Mouse (Mus musculus) left cerebral cortex, adult 2 months (tissue): ENCODE data around the gene Tmem131l. TPM values are rescaled to one million over a fixed set of nuclear protein-coding genes. Genes with fewer than 3 reads are reported as not detected.

Experiments used
- DNase-seq, 2 experiments: peaks; one replicate each; pipeline ENCODE4 v3.0.0; 2021 to 2022; ENCODE audit warnings: low spot score in 2 of 2, mixed read lengths in 1 of 2; ENCODE audit errors: extremely low spot score in 1 of 2
- H3K27ac ChIP-seq: fragments of 200-600 bp; 2 replicates; pipeline ENCODE4 v1.8.1; 2022
- H3K4me3 ChIP-seq: fragments of 200-600 bp; 2 replicates; pipeline ENCODE4 v1.8.1; 2022
- CTCF ChIP-seq: fragments of 200-600 bp; IDR thresholded peaks from 2 replicates; pipeline ENCODE4 v1.8.1; 2022; ENCODE audit warnings: antibody characterized with exemption, mild to moderate bottlenecking, moderate library complexity
- intact Hi-C: fragments of 180-260 bp; cut with DNase I; formaldehyde crosslinking; loops from one replicate; pipeline ENCODE4 v1.15.1; 2025
- total RNA-seq, 2 experiments: library from RNA; stranded (reverse); gene quantifications; 2 replicates each; pipeline ENCODE4 v1.2.3; 2021

Tmem131l gene
- total RNA-seq, 2 experiments from 2014 or later, result 21.7 to 24.9 TPM

- H3K27ac ChIP-seq, result no peak overlapping the region
- H3K4me3 ChIP-seq, result no peak overlapping the region
- intact Hi-C loops, result no loop called here
- TF ChIP-seq CTCF, result no peak
- DNase-seq, result no peak
Measured at GRCm38 (mm10) chr3:84002433-84003090, 37.4 kb downstream of the Tmem131l start.

DNA sequence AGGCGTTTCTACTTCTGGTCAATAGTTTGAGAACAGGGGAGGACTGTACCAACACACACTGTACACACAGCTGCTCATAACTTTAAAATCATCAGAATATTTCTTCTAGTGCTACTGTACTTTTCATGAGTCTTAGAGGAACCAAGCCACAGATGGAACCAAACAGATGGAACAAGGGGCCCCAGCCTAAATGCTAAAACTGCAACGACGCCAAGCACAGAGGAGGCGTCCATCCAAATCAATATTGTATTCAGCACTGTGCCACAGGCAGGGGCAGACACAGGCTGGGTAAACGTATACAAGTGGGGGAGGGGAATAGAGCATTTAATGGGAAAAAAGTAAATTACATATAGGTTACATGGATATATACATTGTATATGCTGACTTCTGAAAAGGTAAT is 42.4 kb downstream of the Tmem131l start:
- H3K27ac ChIP-seq, result no peak overlapping the region
- DNase-seq, result no peak
- TF ChIP-seq CTCF, result no peak
- intact Hi-C loops, result no loop called here
- no peak overlapping the region for H3K4me3 ChIP-seq

DNA sequence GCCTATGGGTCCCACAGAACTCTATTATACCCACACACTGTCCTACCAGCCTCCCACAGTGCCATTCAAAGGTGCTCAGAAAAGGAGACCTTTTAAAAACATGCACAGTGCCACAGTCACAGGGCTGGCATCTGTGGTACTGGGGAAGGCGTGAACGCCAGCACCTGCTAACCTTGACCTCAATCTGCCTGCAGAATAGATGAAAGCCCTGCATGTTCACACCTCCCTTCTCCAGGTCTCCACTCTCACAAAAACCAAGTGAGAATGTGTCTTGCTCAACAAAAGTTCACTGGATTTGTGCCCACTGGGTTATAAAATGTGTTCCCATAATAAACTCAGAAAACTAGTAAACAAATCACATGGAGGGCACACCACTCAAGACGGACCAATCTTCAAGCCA is 42.9 kb downstream of the Tmem131l start:
- intact Hi-C loops, result no loop called here
- no peak overlapping the region for H3K27ac ChIP-seq
- no peak overlapping the region for H3K4me3 ChIP-seq
- no peak for DNase-seq
- no peak for TF ChIP-seq CTCF

- no peak for TF ChIP-seq CTCF
- DNase-seq, result no peak
- intact Hi-C loops, result no loop called here
- Histone ChIP-seq H3K27ac (no peak overlapping the region), H3K4me3 (no peak overlapping the region)
Measured at GRCm38 (mm10) chr3:83996086-83996485, 43.9 kb downstream of the Tmem131l start.

GRCm38 (mm10) chr3:83995254-83995830 is 44.6 kb downstream of the Tmem131l start:
- intact Hi-C loops, result no loop called here
- DNase-seq, result no peak
- no peak for TF ChIP-seq CTCF
- Histone ChIP-seq H3K27ac (no peak overlapping the region), H3K4me3 (no peak overlapping the region)

DNA sequence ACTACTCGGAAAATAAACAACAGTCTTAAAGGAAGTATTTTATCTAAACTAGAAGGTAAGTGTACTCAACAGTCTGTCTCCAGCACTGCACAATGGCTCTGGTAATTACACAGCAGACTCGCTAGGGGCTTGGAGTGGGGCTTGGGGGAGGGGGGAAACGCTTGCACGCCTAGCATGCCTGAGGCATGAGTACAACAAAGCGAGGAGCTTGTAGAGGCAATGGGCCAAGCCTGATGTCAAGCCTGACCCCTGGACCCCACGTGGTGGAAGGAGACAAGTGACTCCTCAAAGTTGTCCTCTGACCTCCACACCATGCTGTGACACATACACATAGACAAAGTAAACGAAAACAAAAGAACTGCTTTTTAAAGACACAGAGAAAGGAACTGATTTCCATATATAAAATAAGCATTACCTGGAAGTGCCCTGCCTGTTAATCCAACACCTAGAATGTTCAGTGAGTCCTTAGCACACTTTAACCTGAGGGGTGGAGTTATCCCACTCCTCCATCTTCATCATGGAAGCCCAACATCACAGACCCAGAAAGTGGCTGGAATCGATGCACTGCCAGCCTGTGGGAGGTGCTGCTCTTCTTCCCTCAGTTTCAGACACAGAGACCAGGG is 45.6 kb downstream of the Tmem131l start:
- no peak overlapping the region for H3K27ac ChIP-seq
- TF ChIP-seq CTCF, result no peak
- no peak for DNase-seq
- no peak overlapping the region for H3K4me3 ChIP-seq
- intact Hi-C loops, result no loop called here

DNA sequence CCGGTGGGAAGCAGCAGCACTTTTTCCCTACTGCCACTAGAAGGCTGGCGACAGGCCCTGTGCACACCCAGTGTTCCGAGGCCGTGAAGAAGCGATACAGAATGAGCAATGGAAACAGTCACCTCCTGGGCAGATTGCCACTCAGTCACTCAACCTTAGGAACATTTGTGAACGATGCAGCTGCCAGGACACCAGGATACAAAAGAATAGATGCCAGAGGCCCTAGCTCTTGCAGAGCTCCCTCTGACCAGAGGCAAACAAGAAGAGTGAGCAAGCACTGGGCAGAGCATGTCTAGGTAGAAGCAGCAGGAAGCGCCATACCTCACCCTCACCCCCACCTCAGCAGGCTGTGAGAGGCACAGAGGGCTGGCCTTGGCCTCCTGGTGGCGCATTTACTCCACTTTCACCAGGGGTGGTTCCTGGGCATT is 46.9 kb downstream of the Tmem131l start:
- Histone ChIP-seq H3K27ac (no peak overlapping the region), H3K4me3 (no peak overlapping the region)
- DNase-seq, result no peak
- no peak; the same call in 1 of the 2 replicates for TF ChIP-seq CTCF
- intact Hi-C loops, result no loop called here

DNA sequence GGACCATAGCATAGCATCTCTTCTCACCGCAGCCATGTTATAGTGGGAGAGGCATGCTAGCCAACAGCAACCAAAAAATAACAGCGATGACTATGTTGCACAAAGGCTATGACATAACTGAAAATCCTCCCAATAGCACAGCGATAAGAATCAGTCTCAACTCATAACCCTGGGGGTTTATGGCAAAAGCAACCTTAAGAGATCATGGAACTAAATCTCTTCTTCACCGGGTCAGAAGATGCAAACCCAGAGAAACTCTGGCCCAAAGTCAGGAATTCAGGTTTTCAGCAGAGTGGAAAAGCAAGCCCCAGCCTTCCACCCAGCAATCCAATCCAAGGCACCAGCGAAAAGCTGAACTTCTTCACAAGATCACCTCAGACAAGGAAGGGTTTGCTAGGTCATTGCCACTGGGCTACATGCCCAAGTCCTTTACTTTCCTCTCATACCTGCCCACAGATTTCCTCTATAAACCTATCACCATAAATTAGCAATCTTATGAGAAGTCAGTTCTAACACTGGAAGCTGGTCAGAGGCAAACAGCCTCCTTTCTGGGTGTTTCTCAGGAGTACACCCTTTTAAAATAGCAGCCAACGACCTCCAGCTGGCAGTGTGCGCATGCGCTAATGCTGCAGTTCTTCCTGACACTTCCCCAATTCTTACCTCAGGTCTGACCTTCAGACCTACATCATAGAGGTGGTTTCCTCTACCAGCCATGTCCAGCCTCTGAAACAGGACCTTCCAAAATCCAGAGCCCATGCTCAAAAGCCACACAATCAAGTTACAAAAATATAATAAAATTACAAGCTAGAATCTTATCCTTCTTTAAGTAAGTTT is 48.1 kb downstream of the Tmem131l start:
- intact Hi-C loops, result no loop called here
- DNase-seq, result no peak
- no peak overlapping the region for H3K27ac ChIP-seq
- no peak overlapping the region for H3K4me3 ChIP-seq
- TF ChIP-seq CTCF, result no peak

- Histone ChIP-seq H3K4me3 (no peak overlapping the region), H3K27ac (no peak overlapping the region)
- no peak for DNase-seq
- no peak for TF ChIP-seq CTCF
- intact Hi-C loops, result no loop called here
Measured at GRCm38 (mm10) chr3:83988214-83988613, 51.8 kb downstream of the Tmem131l start.

GRCm38 (mm10) chr3:83987533-83988112 is 52.4 kb downstream of the Tmem131l start:
- no peak overlapping the region for H3K27ac ChIP-seq
- no peak for DNase-seq
- intact Hi-C loops, result no loop called here
- H3K4me3 ChIP-seq, result no peak overlapping the region
- TF ChIP-seq CTCF, result no peak

DNA sequence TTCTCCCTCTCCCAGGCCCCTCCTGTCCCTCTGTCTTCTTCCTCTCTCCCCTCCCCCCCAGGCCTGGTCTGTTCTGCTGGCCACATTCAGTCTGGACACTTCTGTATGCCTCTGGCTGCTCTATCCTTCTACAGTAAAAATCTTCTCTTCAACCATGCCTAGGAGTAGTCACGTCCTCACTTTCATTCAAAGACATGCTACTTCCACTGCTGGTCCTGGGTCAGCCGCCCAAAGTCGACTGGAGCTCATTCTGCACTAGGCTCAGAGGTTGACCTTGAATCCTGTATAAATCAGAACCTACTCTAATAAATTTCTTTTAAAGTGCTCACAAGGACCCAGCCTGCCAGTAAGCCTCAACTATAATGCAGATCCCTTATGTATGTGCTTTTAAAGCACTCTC is 53.2 kb downstream of the Tmem131l start:
- no peak for DNase-seq
- no peak overlapping the region for H3K4me3 ChIP-seq
- H3K27ac ChIP-seq, result no peak overlapping the region
- TF ChIP-seq CTCF, result no peak
- intact Hi-C loops, result no loop called here

- intact Hi-C loops, result no loop called here
Measured at GRCm38 (mm10) chr3:83985426-83985825, 54.5 kb downstream of the Tmem131l start.

More at GRCm38 (mm10) chr3:83985426-83985825, 54.5 kb downstream of the Tmem131l start:
- DNase-seq, result no peak
- Histone ChIP-seq H3K4me3 (no peak overlapping the region), H3K27ac (no peak overlapping the region)
- TF ChIP-seq CTCF, result no peak
